Mouse (Mus musculus) ES-E14 (cell line): ENCODE results near the gene Oxsr1. TPM values are rescaled to one million over a fixed set of nuclear protein-coding genes. Genes with fewer than 3 reads are reported as not detected.

Experiments used
- DNase-seq: peaks from one replicate; pipeline ENCODE4 v3.0.0-alpha.2; 2013; ENCODE audit warnings: low read depth, low spot score
- H3K27ac ChIP-seq: 2 replicates; pipeline ENCODE4 v1.5.1; 2012; ENCODE audit warnings: low read depth, mild to moderate bottlenecking, low read length, moderate library complexity, mixed read lengths; ENCODE audit not compliant: poor library complexity, insufficient read depth, severe bottlenecking
- H3K36me3 ChIP-seq: 2 replicates; pipeline ENCODE4 v1.6.1; 2012; ENCODE audit warnings: mild to moderate bottlenecking, low read length, moderate library complexity, mixed read lengths; ENCODE audit not compliant: control insufficient read depth, poor library complexity, insufficient read depth, severe bottlenecking
- H3K4me1 ChIP-seq, 2 experiments: fragments of 150-350 bp in 1 of 2; sonication (generic) in 1 of 2; 2 replicates each; pipeline ENCODE4 v1.6.1; 2012; ENCODE audit warnings: low read length in 2 of 2, mild to moderate bottlenecking in 1 of 2, mixed read lengths in 1 of 2; ENCODE audit not compliant: control insufficient read depth in 2 of 2, insufficient read depth in 2 of 2, poor library complexity in 1 of 2
- H3K4me3 ChIP-seq, 2 experiments: fragments of 150-350 bp in 1 of 2; sonication (generic) in 1 of 2; 2 replicates each; pipeline ENCODE4 v1.5.1; 2012; ENCODE audit warnings: low read length in 2 of 2, low read depth in 1 of 2, mild to moderate bottlenecking in 1 of 2, mixed read lengths in 1 of 2; ENCODE audit not compliant: insufficient read depth in 1 of 2, poor library complexity in 1 of 2, severe bottlenecking in 1 of 2
- H3K9ac ChIP-seq: 2 replicates; pipeline ENCODE4 v1.6.1; 2012; ENCODE audit warnings: low read depth, mild to moderate bottlenecking, low read length, mixed read lengths; ENCODE audit not compliant: poor library complexity, insufficient read depth, severe bottlenecking
- H3K9me3 ChIP-seq: fragments of 150-350 bp; sonication (generic); 2 replicates; pipeline ENCODE4 v1.6.1; 2012; ENCODE audit warnings: low read depth, mild to moderate bottlenecking, low read length; ENCODE audit not compliant: control insufficient read depth, insufficient read depth
- MAFK ChIP-seq: IDR thresholded peaks from 2 replicates; pipeline ENCODE4 v1.6.1; 2014; ENCODE audit warnings: mild to moderate bottlenecking, low read depth, low read length, inconsistent platforms; ENCODE audit not compliant: insufficient read depth
- ZC3H11A ChIP-seq: IDR thresholded peaks from 2 replicates; pipeline ENCODE4 v1.6.1; 2012; ENCODE audit warnings: low read depth, mild to moderate bottlenecking, inconsistent platforms, low read length, borderline replicate concordance
- in situ Hi-C, 2 experiments: fragments of 600-800 bp; cut with MboI; formaldehyde crosslinking; loops; one replicate each; pipeline ENCODE4 v1.15.1; 2025; ENCODE audit warnings: low sequenced_read_pairs in 2 of 2, inconsistent platforms in 1 of 2; ENCODE audit not compliant: unreplicated experiment in 2 of 2
- total RNA-seq: library from RNA; depleted of rRNA; stranded (reverse); fragments of 300-350 nt; gene quantifications from 2 replicates; pipeline ENCODE4 v1.2.3, GENCODE M21; 2012; rRNA removed

Oxsr1 gene
- total RNA-seq, 1 experiment, result 52.1 TPM

DNA sequence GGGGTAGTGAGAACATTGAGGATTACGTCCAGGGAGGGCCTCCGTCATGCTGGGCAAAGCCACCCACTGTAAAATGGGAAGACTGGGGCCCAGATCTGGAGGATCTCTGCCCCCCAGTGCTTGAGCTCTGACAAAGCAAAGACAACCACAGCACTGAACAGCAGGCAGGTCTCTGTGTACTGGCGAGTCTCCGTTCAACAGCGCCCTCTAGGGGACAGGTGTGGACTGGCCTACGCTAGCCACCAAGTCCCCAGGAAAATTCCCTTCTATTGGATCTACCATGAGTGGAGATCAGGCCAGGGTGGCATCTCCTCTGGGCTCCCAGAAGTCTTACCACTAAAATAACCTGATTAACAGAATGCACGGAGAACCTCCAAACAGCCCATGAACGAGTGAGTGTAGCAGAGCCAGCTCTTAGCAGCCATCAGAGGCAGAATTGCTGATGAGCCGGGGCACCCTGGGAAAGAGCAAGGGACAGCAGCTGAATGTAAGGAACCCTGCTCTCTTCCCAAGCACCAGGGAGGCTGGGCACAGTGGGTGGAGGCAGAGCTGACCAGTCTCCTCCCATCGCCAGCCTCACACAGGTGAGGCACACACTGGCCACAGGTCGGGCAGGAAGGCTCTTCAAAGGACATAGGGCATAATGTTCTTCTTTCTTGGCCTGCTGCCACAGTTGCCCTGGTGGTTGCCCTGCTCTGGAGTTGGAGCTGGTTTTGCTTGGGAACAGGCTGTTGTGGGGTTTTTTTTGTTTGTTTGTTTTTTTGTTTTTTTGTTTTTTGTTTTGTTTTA lies 129.8 kb downstream of the Oxsr1 start:
- no peak for TF ChIP-seq MAFK
- TF ChIP-seq ZC3H11A, result peak; percentile 70; the same call in 1 of the 2 replicates
- peaks cover 0 to 2% of the 10 kb centered on the region in 2 experiments; a peak in 1 of 4 replicates for H3K4me1 ChIP-seq
- no peak overlapping the region for H3K27ac ChIP-seq
- no peaks in the 10 kb centered on the region for H3K9me3 ChIP-seq
- in situ Hi-C loops, result no loop called here
- H3K9ac ChIP-seq, result no peak overlapping the region
- no peaks in the 10 kb centered on the region for H3K36me3 ChIP-seq
- H3K4me3 ChIP-seq, result no peak overlapping the region
- DNase-seq, result peak; percentile 65

Other genes starting within 250 kb of the Oxsr1 start
- 13.1 and 15.3 TPM in 2 replicates for gene Plcd1, start 228.9 kb downstream of the Oxsr1 start, total RNA-seq
- gene Dlec1, start 219.9 kb downstream of the Oxsr1 start, total RNA-seq, result 1.2 and 3.7 TPM in 2 replicates
- gene Acaa1b, start 165.3 kb downstream of the Oxsr1 start, total RNA-seq, result 3.0 and 6.8 TPM in 2 replicates
- not detected in 2 replicates for gene Gm47289, start 163.3 kb downstream of the Oxsr1 start, total RNA-seq
- 0.13 TPM in 1 of 2 replicates, not detected in the other for gene Slc22a13, start 113.3 kb downstream of the Oxsr1 start, total RNA-seq
- gene Acaa1a, start 17.2 kb upstream of the Oxsr1 start, total RNA-seq, result 54.9 and 58.2 TPM in 2 replicates
- 4.2 and 5.4 TPM in 2 replicates for gene Myd88, start 19.0 kb upstream of the Oxsr1 start, total RNA-seq
- gene Xylb, start 35.0 kb upstream of the Oxsr1 start, total RNA-seq, result 3.7 and 6.7 TPM in 2 replicates
- gene Slc22a14, start 43.1 kb upstream of the Oxsr1 start, total RNA-seq, result 0.45 and 1.1 TPM in 2 replicates
- 29.8 and 57.1 TPM in 2 replicates for gene Acvr2b, start 79.7 kb upstream of the Oxsr1 start, total RNA-seq
- 9.3 and 11.9 TPM in 2 replicates for gene Exog, start 122.5 kb upstream of the Oxsr1 start, total RNA-seq